ENCODE assay signal across 31 mouse cellular contexts in the genomic region with DNA sequence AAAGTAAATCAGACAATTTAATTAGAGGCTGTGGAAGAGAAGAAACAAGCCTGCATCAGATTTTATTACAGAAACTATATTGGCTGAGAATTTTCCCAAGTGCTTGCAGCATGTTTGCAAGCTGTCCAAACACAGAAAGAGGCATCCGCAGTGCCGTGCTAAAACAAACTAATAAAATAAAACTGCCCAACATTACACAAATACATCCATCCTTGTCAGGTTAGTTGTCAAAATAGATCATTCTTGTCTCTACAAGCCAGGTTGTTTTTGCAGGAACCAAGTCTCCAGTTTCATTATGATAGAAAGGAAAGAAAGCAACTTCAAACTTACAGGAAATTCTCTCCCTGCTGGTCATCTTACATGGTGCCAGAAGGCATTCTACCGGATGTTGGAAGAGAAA.
DNase-seq lines count a peak whose midpoint lies in the region; ATAC-seq and TF ChIP-seq lines count a peak whose summit lies in the region.
"Had no signal": no experiment of that assay in that cellular context is flagged by ENCODE, and none has a peak within 500 bp of the region (broad histone marks: within the 10 kb centered on the region; RNA-seq: fewer than 3 reads in every experiment).

No protein-coding gene starts in this region.

- TF ChIP-seq CTCF in hindbrain, postnatal 0 days (IDR thresholded peaks at IDR 0.05; ENCODE audit: low read depth): no peak
- TF ChIP-seq CTCF in midbrain, postnatal 0 days (IDR thresholded peaks at IDR 0.05): no peak

- no peak overlapping the region for H3K4me2 ChIP-seq in hindbrain, postnatal 0 days (ENCODE audit: low read depth, low read length)
- H3K4me2 ChIP-seq in hindbrain, embryonic 13.5 days: no peak overlapping the region
- no peak overlapping the region for H3K4me2 ChIP-seq in midbrain, embryonic 11.5 days
- H3K4me2 ChIP-seq in midbrain, postnatal 0 days (ENCODE audit: low read depth, low read length, poor library complexity, severe bottlenecking): no peak overlapping the region
- H3K4me2 ChIP-seq in embryonic facial prominence, embryonic 14.5 days (ENCODE audit: low read depth, low read length): no peak overlapping the region
- H3K4me2 ChIP-seq: heart, embryonic 15.5 days; hindbrain, embryonic 12.5 days had no signal

- H3K9ac ChIP-seq in hindbrain, postnatal 0 days (replicated peaks; ENCODE audit: low read length): no peak overlapping the region
- no peak overlapping the region for H3K9ac ChIP-seq in hindbrain, embryonic 13.5 days
- H3K9ac ChIP-seq in midbrain, embryonic 11.5 days (ENCODE audit: low read length): no peak overlapping the region
- H3K9ac ChIP-seq in midbrain, postnatal 0 days (replicated peaks; ENCODE audit: low read length, poor library complexity, severe bottlenecking): no peak overlapping the region
- no peak overlapping the region for H3K9ac ChIP-seq in embryonic facial prominence, embryonic 14.5 days (ENCODE audit: low read depth, low read length)
- H3K9ac ChIP-seq: heart, embryonic 15.5 days; hindbrain, embryonic 12.5 days; liver, embryonic 14.5 days had no signal

- DNase-seq in hindbrain, postnatal 0 days (ENCODE audit: low spot score): peak; percentile 15
- DNase-seq in midbrain, embryonic 11.5 days (ENCODE audit: low spot score, missing footprints): peak; percentile 85
- no peak for DNase-seq in midbrain, postnatal 0 days (ENCODE audit: low spot score)
- DNase-seq in embryonic facial prominence, embryonic 14.5 days (ENCODE audit: low spot score): peak; percentile 45
- DNase-seq in cerebellum, adult 8-10 months: no peak
- DNase-seq in gastrocnemius, adult 8-10 months (ENCODE audit: low spot score in 2 of 2): no peak
- DNase-seq: adrenal gland, postnatal 14 days; cerebellum, adult 11-12 months; cerebellum, postnatal 10 days; gastrocnemius, postnatal 25 days; heart, adult 11 months; kidney, adult 11 months; kidney, postnatal 25 days; liver; lung, adult 2 months; lung, postnatal 10 days; retina, postnatal 1 day; right cerebral cortex, postnatal 14 days; thymus, postnatal 4 days had no signal

- no peaks in the 10 kb centered on the region for H3K27me3 ChIP-seq in hindbrain, postnatal 0 days (ENCODE audit: insufficient read depth, low read length)
- H3K27me3 ChIP-seq in hindbrain, embryonic 13.5 days: no peaks in the 10 kb centered on the region
- no peaks in the 10 kb centered on the region for H3K27me3 ChIP-seq in midbrain, embryonic 11.5 days (ENCODE audit: control insufficient read depth, insufficient read depth, low read length)
- no peaks in the 10 kb centered on the region for H3K27me3 ChIP-seq in midbrain, postnatal 0 days (ENCODE audit: insufficient read depth, low read length)
- H3K27me3 ChIP-seq in embryonic facial prominence, embryonic 14.5 days (replicated peaks; ENCODE audit: control insufficient read depth, insufficient read depth, low read length): no peaks in the 10 kb centered on the region
- H3K27me3 ChIP-seq: heart, embryonic 15.5 days; hindbrain, embryonic 12.5 days had no signal

- ATAC-seq in hindbrain, postnatal 0 days: no peak
- ATAC-seq in hindbrain, embryonic 13.5 days (ENCODE audit: low FRiP score): no peak
- no peak for ATAC-seq in midbrain, embryonic 11.5 days (ENCODE audit: low FRiP score)
- ATAC-seq in midbrain, postnatal 0 days (ENCODE audit: low FRiP score): no peak
- ATAC-seq in embryonic facial prominence, embryonic 14.5 days (ENCODE audit: low read depth): no peak
- ATAC-seq: CD4-positive, CD25-positive, alpha-beta regulatory T cell, adult 4 months; forebrain, embryonic 14.5 days; inflammation-experienced regulatory T-cells, adult 6 months; midbrain, embryonic 16.5 days had no signal

- 68% methylated on average over 3 of the region's 3 CpGs for WGBS in hindbrain, postnatal 0 days
- 80% methylated on average over 3 of the region's 3 CpGs for WGBS in hindbrain, embryonic 13.5 days
- 84% methylated on average over 3 of the region's 3 CpGs for whole genome bisulfite sequencing in midbrain, embryonic 11.5 days
- 73% methylated on average over 3 of the region's 3 CpGs for WGBS in midbrain, postnatal 0 days
- WGBS in embryonic facial prominence, embryonic 14.5 days: 40% methylated on average over 3 of the region's 3 CpGs

- no peaks in the 10 kb centered on the region for H3K9me3 ChIP-seq in hindbrain, postnatal 0 days (ENCODE audit: low read length)
- H3K9me3 ChIP-seq in hindbrain, embryonic 13.5 days: no peaks in the 10 kb centered on the region
- no peaks in the 10 kb centered on the region for H3K9me3 ChIP-seq in midbrain, embryonic 11.5 days (ENCODE audit: control insufficient read depth, low read length)
- H3K9me3 ChIP-seq in midbrain, postnatal 0 days (ENCODE audit: low read length): no peaks in the 10 kb centered on the region
- no peaks in the 10 kb centered on the region for H3K9me3 ChIP-seq in embryonic facial prominence, embryonic 14.5 days (ENCODE audit: control insufficient read depth, low read length)
- H3K9me3 ChIP-seq: heart, embryonic 10.5 days; heart, embryonic 15.5 days; hindbrain, embryonic 12.5 days; midbrain, embryonic 10.5 days had no signal

- no peaks in the 10 kb centered on the region for H3K4me1 ChIP-seq in hindbrain, postnatal 0 days (ENCODE audit: insufficient read depth, low read length)
- H3K4me1 ChIP-seq in hindbrain, embryonic 13.5 days (replicated peaks): no peaks in the 10 kb centered on the region
- no peaks in the 10 kb centered on the region for H3K4me1 ChIP-seq in midbrain, embryonic 11.5 days (ENCODE audit: control insufficient read depth, insufficient read depth, low read length)
- H3K4me1 ChIP-seq in midbrain, postnatal 0 days (ENCODE audit: insufficient read depth, low read length): no peaks in the 10 kb centered on the region
- H3K4me1 ChIP-seq in embryonic facial prominence, embryonic 14.5 days (ENCODE audit: control insufficient read depth, insufficient read depth, low read length): peaks cover 11% of the 10 kb centered on the region; the same call in 1 of the 2 replicates
- H3K4me1 ChIP-seq: heart, embryonic 10.5 days; heart, embryonic 15.5 days; hindbrain, embryonic 12.5 days had no signal

- H3K4me3 ChIP-seq in hindbrain, postnatal 0 days (ENCODE audit: low read length): no peak overlapping the region
- no peak overlapping the region for H3K4me3 ChIP-seq in hindbrain, embryonic 13.5 days
- no peak overlapping the region for H3K4me3 ChIP-seq in midbrain, embryonic 11.5 days (ENCODE audit: low read depth, low read length)
- no peak overlapping the region for H3K4me3 ChIP-seq in midbrain, postnatal 0 days (ENCODE audit: low read depth, low read length)
- no peak overlapping the region for H3K4me3 ChIP-seq in embryonic facial prominence, embryonic 14.5 days (ENCODE audit: low read depth, low read length)
- H3K4me3 ChIP-seq: heart, embryonic 10.5 days; heart, embryonic 15.5 days; hindbrain, embryonic 12.5 days; midbrain, embryonic 10.5 days; myocyte had no signal

- H3K27ac ChIP-seq in hindbrain, postnatal 0 days: no peak overlapping the region
- H3K27ac ChIP-seq in hindbrain, embryonic 13.5 days: no peak overlapping the region
- H3K27ac ChIP-seq in midbrain, embryonic 11.5 days (ENCODE audit: low read depth, low read length): no peak overlapping the region
- H3K27ac ChIP-seq in midbrain, postnatal 0 days (ENCODE audit: low read depth, low read length): no peak overlapping the region
- H3K27ac ChIP-seq in embryonic facial prominence, embryonic 14.5 days (replicated peaks; ENCODE audit: low read depth, low read length): no peak overlapping the region
- H3K27ac ChIP-seq: heart, embryonic 10.5 days; heart, embryonic 15.5 days; hindbrain, embryonic 12.5 days; liver, embryonic 14.5 days; macrophage; midbrain, embryonic 10.5 days had no signal

- no peaks in the 10 kb centered on the region for H3K36me3 ChIP-seq in hindbrain, postnatal 0 days (ENCODE audit: insufficient read depth, low read length)
- no peaks in the 10 kb centered on the region for H3K36me3 ChIP-seq in hindbrain, embryonic 13.5 days
- H3K36me3 ChIP-seq in midbrain, embryonic 11.5 days (ENCODE audit: control insufficient read depth, insufficient read depth, low read length): no peaks in the 10 kb centered on the region
- H3K36me3 ChIP-seq in midbrain, postnatal 0 days (ENCODE audit: insufficient read depth, low read length): no peaks in the 10 kb centered on the region
- H3K36me3 ChIP-seq in embryonic facial prominence, embryonic 14.5 days (ENCODE audit: control insufficient read depth, insufficient read depth, low read length): no peaks in the 10 kb centered on the region
- H3K36me3 ChIP-seq: heart, embryonic 10.5 days; heart, embryonic 15.5 days; hindbrain, embryonic 12.5 days; midbrain, embryonic 10.5 days had no signal

Comparison
In these comparisons a context has a peak if more than half of its experiments do, and no peak if none do; other contexts are left out.
1. DNase-seq: peak in hindbrain, postnatal 0 days (single experiment), midbrain, embryonic 11.5 days (single experiment) and embryonic facial prominence, embryonic 14.5 days (single experiment); none in midbrain, postnatal 0 days (single experiment), cerebellum, adult 8-10 months (single experiment) and gastrocnemius, adult 8-10 months (0 of 2).